ENCODE assay signal across 9 mouse cellular contexts in the genomic region with DNA sequence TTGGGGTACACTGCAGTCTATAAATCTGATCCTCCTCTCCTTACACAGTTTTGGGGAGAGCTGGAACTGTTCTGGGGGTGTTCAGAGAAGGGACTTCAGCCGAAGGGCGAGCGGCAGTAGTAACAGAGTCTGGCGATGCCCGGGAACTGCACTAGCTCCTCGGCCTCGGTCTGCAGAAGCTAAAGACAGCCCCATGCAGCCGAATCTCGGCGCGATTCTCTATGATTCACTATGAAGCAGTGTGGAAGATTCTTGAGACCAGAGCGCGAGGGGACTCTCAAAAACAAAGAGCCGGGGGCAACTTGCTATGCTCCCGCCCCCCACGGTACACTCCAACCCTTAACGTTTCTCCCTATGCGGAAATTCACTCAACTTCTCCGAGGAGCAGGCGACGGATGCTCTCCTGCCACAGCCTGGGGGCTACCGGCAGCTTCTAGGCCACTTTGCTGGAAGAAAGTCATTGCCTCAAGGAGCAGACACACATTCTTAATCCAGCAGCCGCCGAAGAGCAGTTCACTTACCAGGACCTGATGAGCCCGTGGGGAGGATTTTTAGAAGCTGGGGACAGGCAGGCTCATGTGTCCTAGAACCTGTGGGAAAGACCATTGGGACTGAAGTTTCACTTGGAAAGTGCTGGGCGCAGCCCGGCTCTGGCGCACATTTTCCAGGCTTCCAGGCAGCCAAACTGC.
A peak's percentile ranks its signal among the peaks of the same experiment; 100 is the strongest.
DNase-seq lines count a peak whose midpoint lies in the region; ATAC-seq and TF ChIP-seq lines count a peak whose summit lies in the region.
"Had no signal": no experiment of that assay in that cellular context is flagged by ENCODE, and none has a peak within 500 bp of the region (broad histone marks: within the 10 kb centered on the region; RNA-seq: fewer than 3 reads in every experiment).

No protein-coding gene starts in this region.

- peaks cover 25% of the 10 kb centered on the region for H3K4me1 ChIP-seq in heart, embryonic 11.5 days (ENCODE audit: control insufficient read depth, insufficient read depth, low read length)
- H3K4me1 ChIP-seq in lung, embryonic 15.5 days = peaks cover 53% of the 10 kb centered on the region
- peaks cover 4% of the 10 kb centered on the region for H3K4me1 ChIP-seq in small intestine, adult 2 months (ENCODE audit: control insufficient read depth, insufficient read depth, insufficient read length, low read length)

- DNase-seq in left cerebral cortex, postnatal 4 days = peak; percentile 46
- no peak for DNase-seq in left cerebral cortex, adult 9 months (ENCODE audit: low spot score in 2 of 2)
- peak; percentile 79 for DNase-seq in embryo, embryonic 10.5 days (ENCODE audit: low spot score)
- DNase-seq in kidney, adult 9 months = peak; percentile 42
- DNase-seq in thymus, postnatal 0 days (ENCODE audit: low spot score) = no peak

- 2% methylated on average over 28 of the region's 28 CpGs for WGBS in heart, embryonic 11.5 days (ENCODE audit: insufficient replicate concordance)
- 4% methylated on average over 28 of the region's 28 CpGs for WGBS in lung, embryonic 15.5 days
- WGBS in small intestine, adult 2 months = 5% methylated on average over 28 of the region's 28 CpGs

- H3K9me3 ChIP-seq in heart, embryonic 11.5 days (replicated peaks; ENCODE audit: control insufficient read depth, low read length) = no peaks in the 10 kb centered on the region
- H3K9me3 ChIP-seq in lung, embryonic 15.5 days = no peaks in the 10 kb centered on the region

- no peak for TF ChIP-seq CTCF in small intestine, adult 2 months (IDR thresholded peaks at IDR 0.05; ENCODE audit: extremely low read depth, insufficient read length, insufficient replicate concordance, low read depth, low read length)

- H3K36me3 ChIP-seq in heart, embryonic 11.5 days (ENCODE audit: control insufficient read depth, insufficient read depth, low read length) = no peaks in the 10 kb centered on the region
- H3K36me3 ChIP-seq in lung, embryonic 15.5 days = no peaks in the 10 kb centered on the region
- no peaks in the 10 kb centered on the region for H3K36me3 ChIP-seq in small intestine, adult 2 months (ENCODE audit: control insufficient read depth, insufficient read depth, low read length)
- H3K36me3 ChIP-seq: G1E had no signal

- H3K27me3 ChIP-seq in heart, embryonic 11.5 days (ENCODE audit: control insufficient read depth, insufficient read depth, low read length) = peaks cover 2% of the 10 kb centered on the region; the same call in 1 of the 2 replicates
- no peaks in the 10 kb centered on the region for H3K27me3 ChIP-seq in lung, embryonic 15.5 days
- peaks cover 36% of the 10 kb centered on the region for H3K27me3 ChIP-seq in small intestine, adult 2 months (ENCODE audit: control insufficient read depth, insufficient read depth, low read length)

- ATAC-seq in heart, embryonic 11.5 days (replicated peaks; ENCODE audit: insufficient number of reproducible peaks, low FRiP score, low TSS enrichment) = peak; percentile 58; the same call in 1 of the 2 replicates
- no peak for ATAC-seq in lung, embryonic 15.5 days (ENCODE audit: borderline replicate concordance, extremely low read depth, low FRiP score, low TSS enrichment)

- no peak for TF ChIP-seq POLR2A in small intestine, adult 2 months (IDR thresholded peaks at IDR 0.05; ENCODE audit: low read depth, low read length)

- peak overlapping the region; percentile 54; the same call in 1 of the 2 replicates for H3K27ac ChIP-seq in heart, embryonic 11.5 days (ENCODE audit: low read depth, low read length)
- peak overlapping the region; percentile 65 for H3K27ac ChIP-seq in lung, embryonic 15.5 days
- no peak overlapping the region for H3K27ac ChIP-seq in small intestine, adult 2 months (ENCODE audit: insufficient read depth, low read depth, low read length)

- intact Hi-C loops in left cerebral cortex, postnatal 4 days (cut with DNase I) = loop anchor here (5.0 kb wide), 1 partner anchor 35 kb away; no protein-coding TSS in a partner anchor

- peak overlapping the region; percentile 80 for H3K9ac ChIP-seq in heart, embryonic 11.5 days (ENCODE audit: low read depth, low read length)
- peak overlapping the region; percentile 48 for H3K9ac ChIP-seq in lung, embryonic 15.5 days

- H3K4me3 ChIP-seq in heart, embryonic 11.5 days (ENCODE audit: low read depth, low read length) = peak overlapping the region; percentile 50
- peak overlapping the region; percentile 33 for H3K4me3 ChIP-seq in lung, embryonic 15.5 days
- peak overlapping the region; percentile 55 for H3K4me3 ChIP-seq in small intestine, adult 2 months (ENCODE audit: low read depth, low read length)

- peak overlapping the region; percentile 95 for H3K4me2 ChIP-seq in heart, embryonic 11.5 days
- H3K4me2 ChIP-seq in lung, embryonic 15.5 days = peak overlapping the region; percentile 76

Comparison
In these comparisons a context has a peak if more than half of its experiments do, and no peak if none do; other contexts are left out.
1. DNase-seq: peak in left cerebral cortex, postnatal 4 days (single experiment), embryo, embryonic 10.5 days (single experiment) and kidney, adult 9 months (single experiment); none in left cerebral cortex, adult 9 months (0 of 2) and thymus, postnatal 0 days (single experiment).
2. Peak in every context shown above with its lines, with median percentiles within 50 percentile points of each other: H3K4me3 ChIP-seq.